Mouse (Mus musculus): Measurements from ENCODE around the gene Tomt. TPM values are rescaled to one million over a fixed set of nuclear protein-coding genes. Genes with fewer than 3 reads are reported as not detected.

Gene Tomt
- total RNA-seq, 1 experiment: 1.9 TPM

DNA sequence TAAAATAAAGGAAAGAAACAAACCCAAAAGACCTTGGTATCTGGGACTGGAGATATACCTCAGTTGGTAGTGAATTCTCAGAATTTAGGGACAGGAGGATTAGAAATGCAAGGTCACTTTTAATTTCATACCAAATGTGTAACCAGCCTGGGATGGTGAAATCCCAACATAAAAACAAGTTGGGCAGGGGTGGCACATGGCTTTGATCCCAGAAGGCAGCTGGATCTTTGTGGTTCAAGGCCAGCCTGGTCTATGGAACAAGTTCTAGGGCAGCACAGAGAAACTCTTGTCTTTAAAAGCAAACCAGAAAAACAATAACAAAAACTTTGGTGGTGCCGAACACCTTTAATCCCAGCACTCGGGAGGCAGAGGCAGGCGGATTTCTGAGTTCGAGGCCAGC lies 38.7 kb downstream of the Tomt start:
- Histone ChIP-seq H3K9ac (ENCODE audit: insufficient read depth, low read depth, low read length, poor library complexity, severe bottlenecking) (peak overlapping the region; percentile 78; the same call in 1 of the 2 replicates), H3K4me1 (ENCODE audit: control insufficient read depth in 2 of 2, insufficient read depth in 2 of 2, low read length in 2 of 2, poor library complexity in 1 of 2) (peaks cover 21 to 22% of the 10 kb centered on the region in 2 experiments), H3K36me3 (ENCODE audit: control insufficient read depth, insufficient read depth, low read length, poor library complexity, severe bottlenecking) (peaks cover 10% of the 10 kb centered on the region), H3K4me3 (ENCODE audit: insufficient read depth in 1 of 2, low read depth in 1 of 2, low read length in 2 of 2, poor library complexity in 1 of 2, severe bottlenecking in 1 of 2) (peak overlapping the region; percentile 10 to 58; a peak in 3 of 4 replicates), H3K27ac (ENCODE audit: insufficient read depth, low read depth, low read length, poor library complexity, severe bottlenecking) (peak overlapping the region; percentile 97), H3K9me3 (ENCODE audit: control insufficient read depth, insufficient read depth, low read depth, low read length) (no peaks in the 10 kb centered on the region)
- in situ Hi-C loops (cut with MboI; ENCODE audit: low sequenced_read_pairs in 2 of 2, unreplicated experiment in 2 of 2): no loop called here
- TF ChIP-seq ZNF384 (IDR thresholded peaks at IDR 0.05; ENCODE audit: low read depth, low read length): no peak
- TF ChIP-seq CHD2 (IDR thresholded peaks at IDR 0.05; ENCODE audit: low read depth, low read length): no peak
- TF ChIP-seq HCFC1 (IDR thresholded peaks at IDR 0.05; ENCODE audit: borderline replicate concordance, insufficient read depth, low read length): no peak
- TF ChIP-seq MAFK (IDR thresholded peaks at IDR 0.05; ENCODE audit: insufficient read depth, low read depth, low read length): no peak
- TF ChIP-seq ZC3H11A (IDR thresholded peaks at IDR 0.05; ENCODE audit: borderline replicate concordance, low read depth, low read length): no peak
- DNase-seq (ENCODE audit: low read depth, low spot score): no peak

GRCm38 (mm10) chr7:101866491-101867265 lies 39.5 kb downstream of the Tomt start:
- peak; percentile 66 for DNase-seq (ENCODE audit: low read depth, low spot score)
- TF ChIP-seq MAFK (IDR thresholded peaks at IDR 0.05; ENCODE audit: insufficient read depth, low read depth, low read length) (no peak), CHD2 (IDR thresholded peaks at IDR 0.05; ENCODE audit: low read depth, low read length) (peak; percentile 39; the same call in 1 of the 2 replicates)
- Histone ChIP-seq H3K4me3 (ENCODE audit: insufficient read depth in 1 of 2, low read depth in 1 of 2, low read length in 2 of 2, poor library complexity in 1 of 2, severe bottlenecking in 1 of 2) (peak overlapping the region; percentile 28 to 58), H3K9ac (ENCODE audit: insufficient read depth, low read depth, low read length, poor library complexity, severe bottlenecking) (peak overlapping the region; percentile 78; the same call in 1 of the 2 replicates), H3K27ac (ENCODE audit: insufficient read depth, low read depth, low read length, poor library complexity, severe bottlenecking) (peak overlapping the region; percentile 97), H3K4me1 (ENCODE audit: control insufficient read depth in 2 of 2, insufficient read depth in 2 of 2, low read length in 2 of 2, poor library complexity in 1 of 2) (peaks cover 21 to 22% of the 10 kb centered on the region in 2 experiments), H3K9me3 (ENCODE audit: control insufficient read depth, insufficient read depth, low read depth, low read length) (no peaks in the 10 kb centered on the region), H3K36me3 (ENCODE audit: control insufficient read depth, insufficient read depth, low read length, poor library complexity, severe bottlenecking) (peaks cover 10% of the 10 kb centered on the region)
- in situ Hi-C loops (cut with MboI; ENCODE audit: low sequenced_read_pairs in 2 of 2, unreplicated experiment in 2 of 2): no loop called here

GRCm38 (mm10) chr7:101863415-101863814 lies 42.7 kb downstream of the Tomt start, which contains the start of gene Anapc15:
Anapc15 (plus strand) TSS chr7:101863715.
- no peak for DNase-seq (ENCODE audit: low read depth, low spot score)
- Histone ChIP-seq H3K36me3 (ENCODE audit: control insufficient read depth, insufficient read depth, low read length, poor library complexity, severe bottlenecking) (peaks cover 19% of the 10 kb centered on the region), H3K9ac (ENCODE audit: insufficient read depth, low read depth, low read length, poor library complexity, severe bottlenecking) (peak within 1 kb of the TSS; percentile 20; the same call in 1 of the 2 replicates), H3K4me3 (ENCODE audit: insufficient read depth in 1 of 2, low read depth in 1 of 2, low read length in 2 of 2, poor library complexity in 1 of 2, severe bottlenecking in 1 of 2) (no peak within 1 kb of the TSS), H3K4me1 (ENCODE audit: control insufficient read depth in 2 of 2, insufficient read depth in 2 of 2, low read length in 2 of 2, poor library complexity in 1 of 2) (peaks cover 9 to 16% of the 10 kb centered on the region in 2 experiments), H3K27ac (ENCODE audit: insufficient read depth, low read depth, low read length, poor library complexity, severe bottlenecking) (no peak within 1 kb of the TSS; the same call in 1 of the 2 replicates), H3K9me3 (ENCODE audit: control insufficient read depth, insufficient read depth, low read depth, low read length) (no peaks in the 10 kb centered on the region)
- in situ Hi-C loops (cut with MboI; ENCODE audit: low sequenced_read_pairs in 2 of 2, unreplicated experiment in 2 of 2): no loop called here
- TF ChIP-seq CHD2 (IDR thresholded peaks at IDR 0.05; ENCODE audit: low read depth, low read length) (no peak), ZNF384 (IDR thresholded peaks at IDR 0.05; ENCODE audit: low read depth, low read length) (no peak), ZC3H11A (IDR thresholded peaks at IDR 0.05; ENCODE audit: borderline replicate concordance, low read depth, low read length) (no peak), HCFC1 (IDR thresholded peaks at IDR 0.05; ENCODE audit: borderline replicate concordance, insufficient read depth, low read length) (no peak), MAFK (IDR thresholded peaks at IDR 0.05; ENCODE audit: insufficient read depth, low read depth, low read length) (no peak)

- no peak for DNase-seq (ENCODE audit: low read depth, low spot score)
- Histone ChIP-seq H3K9me3 (ENCODE audit: control insufficient read depth, insufficient read depth, low read depth, low read length) (no peaks in the 10 kb centered on the region), H3K27ac (ENCODE audit: insufficient read depth, low read depth, low read length, poor library complexity, severe bottlenecking) (no peak overlapping the region), H3K4me3 (ENCODE audit: insufficient read depth in 1 of 2, low read depth in 1 of 2, low read length in 2 of 2, poor library complexity in 1 of 2, severe bottlenecking in 1 of 2) (no peak overlapping the region), H3K36me3 (ENCODE audit: control insufficient read depth, insufficient read depth, low read length, poor library complexity, severe bottlenecking) (peaks cover 27% of the 10 kb centered on the region), H3K9ac (ENCODE audit: insufficient read depth, low read depth, low read length, poor library complexity, severe bottlenecking) (no peak overlapping the region), H3K4me1 (ENCODE audit: control insufficient read depth in 2 of 2, insufficient read depth in 2 of 2, low read length in 2 of 2, poor library complexity in 1 of 2) (peaks cover 9 to 13% of the 10 kb centered on the region in 2 experiments; a peak in 3 of 4 replicates)
- TF ChIP-seq ZNF384 (IDR thresholded peaks at IDR 0.05; ENCODE audit: low read depth, low read length): no peak
- TF ChIP-seq CHD2 (IDR thresholded peaks at IDR 0.05; ENCODE audit: low read depth, low read length): no peak
- no peak for TF ChIP-seq HCFC1 (IDR thresholded peaks at IDR 0.05; ENCODE audit: borderline replicate concordance, insufficient read depth, low read length)
- TF ChIP-seq ZC3H11A (IDR thresholded peaks at IDR 0.05; ENCODE audit: borderline replicate concordance, low read depth, low read length): no peak
- no peak for TF ChIP-seq MAFK (IDR thresholded peaks at IDR 0.05; ENCODE audit: insufficient read depth, low read depth, low read length)
- in situ Hi-C loops (cut with MboI; ENCODE audit: low sequenced_read_pairs in 2 of 2, unreplicated experiment in 2 of 2): no loop called here
These were observed 43.9 kb downstream of the Tomt start for GRCm38 (mm10) chr7:101862291-101862690.
